Mouse (Mus musculus) hindbrain, embryonic 11.5 days (tissue): ENCODE measurements around the gene Atg13. TPM values are rescaled to one million over a fixed set of nuclear protein-coding genes. Genes with fewer than 3 reads are reported as not detected.
A peak's percentile ranks its signal among the peaks of the same experiment; 100 is the strongest.

Experiments
- ATAC-seq: fragments of 200-750 bp; cut with Nextera tagmentation; 2 replicates; pipeline ENCODE4 v1.8.0; 2017; ENCODE audit warnings: mild to moderate bottlenecking, moderate TSS enrichment, moderate library complexity; ENCODE audit not compliant: low FRiP score
- DNase-seq: peaks from one replicate; pipeline ENCODE4 v3.0.0-alpha.2; 2015; ENCODE audit warnings: low spot score
- H3K27ac ChIP-seq: fragments of 300-500 bp; sonication (generic); 2 replicates; pipeline ENCODE4 v1.5.1; 2014; ENCODE audit warnings: mild to moderate bottlenecking, low read depth, low read length
- H3K27me3 ChIP-seq: fragments of 300-500 bp; sonication (generic); 2 replicates; pipeline ENCODE4 v1.6.1; 2014; ENCODE audit warnings: mild to moderate bottlenecking, low read length, moderate library complexity, mixed read lengths; ENCODE audit not compliant: control insufficient read depth, insufficient read depth
- H3K36me3 ChIP-seq: fragments of 300-500 bp; sonication (generic); 2 replicates; pipeline ENCODE4 v1.6.1; 2014; ENCODE audit warnings: mild to moderate bottlenecking, low read length, moderate library complexity, mixed read lengths; ENCODE audit not compliant: control insufficient read depth, insufficient read depth
- H3K4me1 ChIP-seq: fragments of 300-500 bp; sonication (generic); replicated peaks from 2 replicates; pipeline ENCODE4 v1.6.1; 2014; ENCODE audit warnings: low read length, mixed read lengths; ENCODE audit not compliant: control insufficient read depth, insufficient read depth
- H3K4me2 ChIP-seq: fragments of 300-500 bp; sonication (generic); replicated peaks from 2 replicates; pipeline ENCODE4 v1.6.1; 2014; ENCODE audit warnings: mild to moderate bottlenecking, low read depth, low read length
- H3K4me3 ChIP-seq: fragments of 300-500 bp; sonication (generic); 2 replicates; pipeline ENCODE4 v1.5.1; 2014; ENCODE audit warnings: low read depth, low read length
- H3K9ac ChIP-seq: fragments of 300-500 bp; sonication (generic); 2 replicates; pipeline ENCODE4 v1.6.1; 2014; ENCODE audit warnings: low read depth, low read length
- H3K9me3 ChIP-seq: fragments of 300-500 bp; sonication (generic); 2 replicates; pipeline ENCODE4 v1.6.1; 2016; ENCODE audit warnings: low read length; ENCODE audit not compliant: control insufficient read depth
- WGBS: fragments of 180-500 bp; shearing (Covaris S2); extraction: QIAGEN DNeasy Blood & Tissue Kit; methylation state at CpG from one replicate; pipeline ENCODE4 v1.1.7; 2014; 5-methylcytosine and 5-hydroxymethylcytosine counted together
- polyA plus RNA-seq: library from polyadenylated mRNA; unstranded; fragments of >200 nt; fragmentation: Nextera tagmentation; extraction: Ambion mirVana; gene quantifications from 2 replicates; pipeline ENCODE4 v1.2.1, GENCODE M21; 2014

Gene Atg13
- polyA plus RNA-seq: 31.9 and 35.3 TPM in 2 replicates

- ATAC-seq (peak; percentile 98), DNase-seq (peak; percentile 94)
- Histone ChIP-seq H3K4me2 (peak within 1 kb of the TSS; percentile 64), H3K27me3 (no peaks in the 10 kb centered on the region), H3K4me3 (peak within 1 kb of the TSS; percentile 76), H3K9ac (peak within 1 kb of the TSS; percentile 77), H3K9me3 (no peaks in the 10 kb centered on the region), H3K4me1 (no peaks in the 10 kb centered on the region; the same call in 1 of the 2 replicates), H3K27ac (peak within 1 kb of the TSS; percentile 6; the same call in 1 of the 2 replicates), H3K36me3 (no peaks in the 10 kb centered on the region)
- under 1% methylated on average over 66 of the region's 66 CpGs for WGBS
Measured at GRCm38 (mm10) chr2:91710272-91711234, at the start of gene Atg13, which contains the start of gene Harbi1. TSS of gene Atg13 (minus strand) at chr2:91710576. TSS of gene Harbi1 (plus strand) at chr2:91710852.

GRCm38 (mm10) chr2:91749811-91750261 lies 39.5 kb upstream of the Atg13 start:
- no peaks in the 10 kb centered on the region for H3K4me1 ChIP-seq
- H3K4me2 ChIP-seq: no peak overlapping the region
- no peaks in the 10 kb centered on the region for H3K36me3 ChIP-seq
- H3K9me3 ChIP-seq: no peaks in the 10 kb centered on the region
- H3K27ac ChIP-seq: no peak overlapping the region
- ATAC-seq: no peak
- 73% methylated on average over 2 of the region's 2 CpGs for WGBS
- H3K9ac ChIP-seq: no peak overlapping the region
- H3K4me3 ChIP-seq: no peak overlapping the region
- no peak for DNase-seq
- no peaks in the 10 kb centered on the region for H3K27me3 ChIP-seq

GRCm38 (mm10) chr2:91744686-91745085 lies 34.3 kb upstream of the Atg13 start:
- no peak for DNase-seq
- H3K9ac ChIP-seq: no peak overlapping the region
- H3K36me3 ChIP-seq: no peaks in the 10 kb centered on the region
- H3K27ac ChIP-seq: no peak overlapping the region
- H3K9me3 ChIP-seq: no peaks in the 10 kb centered on the region
- no peak for ATAC-seq
- H3K27me3 ChIP-seq: no peaks in the 10 kb centered on the region
- 87% methylated on average over 5 of the region's 5 CpGs for WGBS
- H3K4me3 ChIP-seq: no peak overlapping the region
- no peak overlapping the region for H3K4me2 ChIP-seq
- no peaks in the 10 kb centered on the region for H3K4me1 ChIP-seq

GRCm38 (mm10) chr2:91739586-91739985 lies 29.2 kb upstream of the Atg13 start:
- 95% methylated on average over 1 of the region's 1 CpGs for WGBS
- Histone ChIP-seq H3K4me3 (no peak overlapping the region), H3K9me3 (no peaks in the 10 kb centered on the region), H3K9ac (no peak overlapping the region), H3K4me2 (no peak overlapping the region), H3K36me3 (no peaks in the 10 kb centered on the region), H3K27ac (no peak overlapping the region), H3K4me1 (no peaks in the 10 kb centered on the region), H3K27me3 (no peaks in the 10 kb centered on the region)
- ATAC-seq (no peak), DNase-seq (no peak)

GRCm38 (mm10) chr2:91735221-91735620 lies 24.8 kb upstream of the Atg13 start:
- no peaks in the 10 kb centered on the region for H3K9me3 ChIP-seq
- ATAC-seq (no peak), DNase-seq (no peak)
- no peak overlapping the region for H3K4me3 ChIP-seq
- 94% methylated on average over 5 of the region's 5 CpGs for WGBS
- H3K4me1 ChIP-seq: no peaks in the 10 kb centered on the region
- H3K27me3 ChIP-seq: no peaks in the 10 kb centered on the region
- H3K4me2 ChIP-seq: no peak overlapping the region
- H3K27ac ChIP-seq: no peak overlapping the region
- no peaks in the 10 kb centered on the region for H3K36me3 ChIP-seq
- no peak overlapping the region for H3K9ac ChIP-seq

GRCm38 (mm10) chr2:91729971-91730821 lies 19.8 kb upstream of the Atg13 start, which contains the start of gene Ambra1:
TSS of gene Ambra1 (plus strand) at chr2:91730134.
- peak within 1 kb of the TSS; percentile 99 for H3K4me3 ChIP-seq
- WGBS: under 1% methylated on average over 55 of the region's 68 CpGs
- no peaks in the 10 kb centered on the region for H3K9me3 ChIP-seq
- peak; percentile 91 for ATAC-seq
- peak within 1 kb of the TSS; percentile 50 for H3K4me2 ChIP-seq
- peak within 1 kb of the TSS; percentile 97 for H3K9ac ChIP-seq
- DNase-seq: peak; percentile 98
- no peaks in the 10 kb centered on the region for H3K27me3 ChIP-seq
- H3K27ac ChIP-seq: peak within 1 kb of the TSS; percentile 92
- H3K36me3 ChIP-seq: no peaks in the 10 kb centered on the region
- H3K4me1 ChIP-seq: no peaks in the 10 kb centered on the region

- no peaks in the 10 kb centered on the region for H3K4me1 ChIP-seq
- H3K27ac ChIP-seq: no peak overlapping the region
- ATAC-seq (0 out of 2 replicates have a peak, but pooled peaks have one; percentile 22), DNase-seq (no peak)
- H3K27me3 ChIP-seq: no peaks in the 10 kb centered on the region
- H3K4me2 ChIP-seq: peak overlapping the region; percentile 33
- H3K4me3 ChIP-seq: peak overlapping the region; percentile 99
- H3K36me3 ChIP-seq: no peaks in the 10 kb centered on the region
- WGBS: 18% methylated on average over 4 of the region's 4 CpGs
- no peaks in the 10 kb centered on the region for H3K9me3 ChIP-seq
- peak overlapping the region; percentile 31; the same call in 1 of the 2 replicates for H3K9ac ChIP-seq
Measured at GRCm38 (mm10) chr2:91729571-91729970, 19.2 kb upstream of the Atg13 start.

- 95% methylated on average over 3 of the region's 3 CpGs for WGBS
- no peak overlapping the region for H3K27ac ChIP-seq
Measured at GRCm38 (mm10) chr2:91727011-91727410, 16.6 kb upstream of the Atg13 start.

More at GRCm38 (mm10) chr2:91727011-91727410, 16.6 kb upstream of the Atg13 start:
- H3K4me2 ChIP-seq: no peak overlapping the region
- ATAC-seq (no peak), DNase-seq (no peak)
- no peak overlapping the region for H3K9ac ChIP-seq
- no peaks in the 10 kb centered on the region for H3K4me1 ChIP-seq
- no peaks in the 10 kb centered on the region for H3K36me3 ChIP-seq
- H3K4me3 ChIP-seq: no peak overlapping the region
- no peaks in the 10 kb centered on the region for H3K9me3 ChIP-seq
- H3K27me3 ChIP-seq: no peaks in the 10 kb centered on the region
